ENCODE assay signal across 11 mouse cellular contexts in genomic region chr12:70532843-70533242, GRCm38 (mm10).
A peak's percentile ranks its signal among the peaks of the same experiment; 100 is the strongest.
DNase-seq lines count a peak whose midpoint lies in the region; ATAC-seq lines count a peak whose summit lies in the region.
"Had no signal": no experiment of that assay in that cellular context is flagged by ENCODE, and none has a peak within 500 bp of the region (broad histone marks: within the 10 kb centered on the region; RNA-seq: fewer than 3 reads in every experiment).

No protein-coding gene starts in this region.

- no peaks in the 10 kb centered on the region for H3K9me3 ChIP-seq in embryonic facial prominence, embryonic 12.5 days

- intact Hi-C loops in heart, postnatal 14 days (cut with DNase I), result no loop called here

- H3K9ac ChIP-seq in embryonic facial prominence, embryonic 12.5 days, result no peak overlapping the region
- H3K9ac ChIP-seq: liver, embryonic 14.5 days had no signal

- 24% methylated on average over 10 of the region's 10 CpGs for WGBS in embryonic facial prominence, embryonic 12.5 days

- DNase-seq in heart, adult 9 months (ENCODE audit: low spot score in 2 of 2), result peak; percentile 34 to 39
- DNase-seq in heart, adult 8-10 months (ENCODE audit: low spot score), result no peak
- DNase-seq in Muller cell, postnatal 12 days (ENCODE audit: inconsistent ontology term), result peak; percentile 42
- peak; percentile 30 to 46 for DNase-seq in heart, postnatal 14 days
- no peak for DNase-seq in adrenal gland, adult 18-20 months (ENCODE audit: low spot score in 2 of 2)
- DNase-seq: cerebellum, adult 2 months; kidney, postnatal 10 days had no signal

- ATAC-seq in embryonic facial prominence, embryonic 12.5 days (ENCODE audit: insufficient number of reproducible peaks, insufficient read depth, low FRiP score, low TSS enrichment), result no peak
- ATAC-seq in monocyte, adult 5-6 weeks (replicated peaks; ENCODE audit: insufficient number of reproducible peaks, low FRiP score, low TSS enrichment, poor library complexity, severe bottlenecking), result no peak
- ATAC-seq in granulocyte monocyte progenitor cell, adult 5-6 weeks (replicated peaks; ENCODE audit: poor library complexity, severe bottlenecking), result no peak

- no peaks in the 10 kb centered on the region for H3K36me3 ChIP-seq in embryonic facial prominence, embryonic 12.5 days

- H3K4me2 ChIP-seq in embryonic facial prominence, embryonic 12.5 days (replicated peaks), result no peak overlapping the region

- peaks cover 17% of the 10 kb centered on the region for H3K4me1 ChIP-seq in embryonic facial prominence, embryonic 12.5 days

- H3K4me3 ChIP-seq in embryonic facial prominence, embryonic 12.5 days, result no peak overlapping the region

- no peaks in the 10 kb centered on the region for H3K27me3 ChIP-seq in embryonic facial prominence, embryonic 12.5 days

- H3K27ac ChIP-seq in embryonic facial prominence, embryonic 12.5 days, result peak overlapping the region; percentile 75
- H3K27ac ChIP-seq: liver, embryonic 14.5 days had no signal

Comparison
In these comparisons a context has a peak if more than half of its experiments do, and no peak if none do; other contexts are left out.
1. DNase-seq: peak in heart, adult 9 months (2 of 2), Muller cell, postnatal 12 days (single experiment) and heart, postnatal 14 days (2 of 2); none in heart, adult 8-10 months (single experiment) and adrenal gland, adult 18-20 months (0 of 2).